7 mouse cellular contexts compared by ENCODE assay signal in the genomic region with DNA sequence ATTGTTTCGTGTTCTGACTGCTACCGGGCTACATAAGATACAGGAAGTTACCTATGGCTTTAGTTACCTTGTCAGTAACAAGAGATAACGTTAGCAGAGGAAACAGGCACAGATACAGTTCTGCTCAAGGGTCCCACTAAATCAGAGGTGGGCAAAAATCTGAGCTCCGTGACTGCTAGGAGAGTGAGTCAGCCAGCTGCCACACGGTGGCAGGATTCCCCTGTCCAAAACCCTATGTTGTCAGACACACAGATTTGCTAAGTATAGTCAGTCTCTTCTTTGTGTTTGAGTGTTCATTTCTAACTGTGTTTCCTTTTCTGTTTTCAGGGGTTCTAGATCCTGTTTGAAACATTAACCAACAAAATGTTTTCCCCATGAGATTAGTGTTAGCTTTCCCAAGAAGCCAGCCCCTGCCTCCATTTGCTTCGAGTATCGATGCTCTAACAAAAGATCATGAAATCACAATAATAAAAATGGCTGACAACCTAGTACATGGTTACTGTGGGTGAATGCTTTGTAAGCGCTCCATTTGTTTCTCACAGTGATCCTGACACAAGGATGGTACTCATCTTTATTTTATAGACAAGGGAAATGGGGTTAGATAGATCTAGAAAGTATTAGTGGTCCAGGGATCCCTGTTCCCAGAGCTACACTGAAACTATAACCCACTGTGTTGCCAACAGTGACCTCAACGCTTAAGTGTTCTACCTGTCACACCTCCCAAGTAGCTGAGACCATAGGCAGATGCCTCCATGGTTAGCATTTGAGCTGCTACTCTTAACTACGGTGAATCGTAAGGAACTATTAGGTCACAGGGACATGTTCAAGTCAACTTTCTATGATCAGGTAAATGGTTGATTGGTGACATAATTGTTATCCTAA. TPM values are rescaled to one million over a fixed set of nuclear protein-coding genes. Genes with fewer than 3 reads are reported as not detected.
A peak's percentile ranks its signal among the peaks of the same experiment; 100 is the strongest.
DNase-seq lines count a peak whose midpoint lies in the region; TF ChIP-seq lines count a peak whose summit lies in the region.

No protein-coding gene starts in this region.

- DNase-seq in 3T3-L1 (ENCODE audit: low read depth, low spot score), result peak; percentile 80
- peak; percentile 67 for DNase-seq in embryo, embryonic 9.5 days (ENCODE audit: extremely low spot score)
- peak; percentile 32 to 45 for DNase-seq in heart, postnatal 36 days
- DNase-seq in kidney, postnatal 4 days, result peak; percentile 81 to 83
- DNase-seq in lung, postnatal 25 days (ENCODE audit: low spot score), result peak; percentile 12
- DNase-seq in right cerebral cortex, postnatal 10 days (ENCODE audit: low spot score in 2 of 2), result peak; percentile 67 to 80

- peaks cover 4% of the 10 kb centered on the region for H3K36me3 ChIP-seq in C2C12 (ENCODE audit: control insufficient read depth, insufficient read depth)

- no peaks in the 10 kb centered on the region for H3K27me3 ChIP-seq in C2C12 (ENCODE audit: control insufficient read depth, insufficient read depth, insufficient read length)

- H3ac ChIP-seq in C2C12 (ENCODE audit: control insufficient read depth, insufficient read length, low read depth), result no peak overlapping the region

- peak; percentile 77 for TF ChIP-seq CTCF in C2C12 (IDR thresholded peaks at IDR 0.05; ENCODE audit: control insufficient read depth, insufficient read depth, insufficient read length)

- intact Hi-C loops in heart, postnatal 36 days (cut with DNase I), result loop anchor here (1.0 to 5.0 kb wide), 4 partner anchors 81 to 400 kb away; no protein-coding TSS in a partner anchor

- no peaks in the 10 kb centered on the region for H3K79me3 ChIP-seq in C2C12 (ENCODE audit: low read depth)

- H3K79me2 ChIP-seq in C2C12 (ENCODE audit: control insufficient read depth, insufficient read depth), result no peaks in the 10 kb centered on the region

- no peak overlapping the region for H3K4me3 ChIP-seq in C2C12 (ENCODE audit: insufficient read depth, poor library complexity, severe bottlenecking)

TF ChIP-seq in C2C12, 6 proteins besides CTCF, POLR2A, EP300 and RAD21:
- TF ChIP-seq MYOG (IDR thresholded peaks at IDR 0.05; ENCODE audit: control insufficient read depth, extremely low read depth, insufficient read length) (no peak), MAX (IDR thresholded peaks at IDR 0.05) (no peak), FOSL1 (IDR thresholded peaks at IDR 0.05; ENCODE audit: insufficient read depth, low read length, poor library complexity, severe bottlenecking) (no peak), CEBPB (IDR thresholded peaks at IDR 0.05; ENCODE audit: low read depth) (no peak), MYOD1 (IDR thresholded peaks at IDR 0.05; ENCODE audit: control insufficient read depth, insufficient read length, low read depth) (no peak), USF1 (IDR thresholded peaks at IDR 0.05; ENCODE audit: low read depth) (no peak)
TF ChIP-seq in C2C12: peak in this region for 0.

RNA-seq across cellular contexts. Expression of a gene that starts 15.3 kb away (rescaled TPM):
- 24.7 TPM for polyA plus RNA-seq in C2C12 (2012; fragmentation: generic; extraction: Trizol)
- 1 to 10 TPM; 7.2 to 9.1 TPM for total RNA-seq in heart, postnatal 36 days (2021)

RNA-seq across cellular contexts. Expression of a gene that starts 15.3 kb away (rescaled TPM):
- 24.7 TPM for polyA plus RNA-seq in C2C12 (2012; fragmentation: generic; extraction: Trizol)
- total RNA-seq in heart, postnatal 36 days (2021), result 10 to 100 TPM; 19.9 to 20.0 TPM

RNA-seq across cellular contexts. Expression of a gene that starts 30.8 kb away (rescaled TPM):
- 11.1 TPM for polyA plus RNA-seq in C2C12 (2012; fragmentation: generic; extraction: Trizol)
- total RNA-seq in heart, postnatal 36 days (2021), result 10 to 100 TPM; 37.1 to 41.5 TPM

RNA-seq across cellular contexts. Expression of a gene that starts 57.4 kb away (rescaled TPM):
- not detected for polyA plus RNA-seq in C2C12 (2012; fragmentation: generic; extraction: Trizol)
- total RNA-seq in heart, postnatal 36 days (2021), result not detected

Comparison
In these comparisons a context has a peak if more than half of its experiments do, and no peak if none do; other contexts are left out.
1. DNase-seq: peak in every context shown above with its lines; median percentile 82 in kidney, postnatal 4 days; 80 in 3T3-L1; 74 in right cerebral cortex, postnatal 10 days; 67 in embryo, embryonic 9.5 days; 38 in heart, postnatal 36 days; 12 in lung, postnatal 25 days.